Mouse (Mus musculus) lung, postnatal 0 days (tissue): ENCODE results near the gene Ttc24. TPM values are rescaled to one million over a fixed set of nuclear protein-coding genes. Genes with fewer than 3 reads are reported as not detected.

ENCODE experiments used
- ATAC-seq: fragments of 200-750 bp; cut with Nextera tagmentation; 2 replicates; pipeline ENCODE4 v1.8.0; 2017; ENCODE audit warnings: moderate library complexity
- DNase-seq: peaks from one replicate; pipeline ENCODE4 v3.0.0-alpha.2; 2016; ENCODE audit warnings: low spot score
- H3K27ac ChIP-seq: fragments of 300-500 bp; sonication (generic); 2 replicates; pipeline ENCODE4 v1.5.1; 2014; ENCODE audit warnings: antibody characterized with exemption, mild to moderate bottlenecking, low read length, mixed read lengths
- H3K27me3 ChIP-seq: fragments of 300-500 bp; sonication (generic); replicated peaks from 2 replicates; pipeline ENCODE4 v1.6.1; 2014; ENCODE audit warnings: low read length, mixed read lengths; ENCODE audit not compliant: insufficient read depth
- H3K36me3 ChIP-seq: fragments of 300-500 bp; sonication (generic); 2 replicates; pipeline ENCODE4 v1.6.1; 2014; ENCODE audit warnings: low read length, mixed read lengths; ENCODE audit not compliant: insufficient read depth
- H3K4me1 ChIP-seq: fragments of 300-500 bp; sonication (generic); 2 replicates; pipeline ENCODE4 v1.6.1; 2014; ENCODE audit warnings: antibody characterized with exemption, low read depth, low read length, mixed read lengths; ENCODE audit not compliant: insufficient read depth
- H3K4me2 ChIP-seq: fragments of 300-500 bp; sonication (generic); replicated peaks from 2 replicates; pipeline ENCODE4 v1.6.1; 2014; ENCODE audit warnings: low read depth, mild to moderate bottlenecking, low read length, moderate library complexity, mixed read lengths
- H3K4me3 ChIP-seq: fragments of 300-500 bp; sonication (generic); 2 replicates; pipeline ENCODE4 v1.5.1; 2014; ENCODE audit warnings: low read depth, low read length
- H3K9ac ChIP-seq: fragments of 300-500 bp; sonication (generic); replicated peaks from 2 replicates; pipeline ENCODE4 v1.6.1; 2014; ENCODE audit warnings: low read depth, mild to moderate bottlenecking
- H3K9me3 ChIP-seq: fragments of 300-500 bp; sonication (generic); 2 replicates; pipeline ENCODE4 v1.6.1; 2016; ENCODE audit warnings: low read length, mixed read lengths
- CTCF ChIP-seq: IDR thresholded peaks from 2 replicates; pipeline ENCODE4 v1.5.1; 2016; ENCODE audit warnings: antibody characterized with exemption, mild to moderate bottlenecking
- EP300 ChIP-seq: IDR thresholded peaks from 2 replicates; pipeline ENCODE4 v1.6.1; 2016; ENCODE audit warnings: antibody characterized with exemption, mild to moderate bottlenecking, control low read depth
- WGBS: fragments of 180-500 bp; shearing (Covaris S2); extraction: QIAGEN DNeasy Blood & Tissue Kit; methylation state at CpG from one replicate; pipeline ENCODE4 v1.1.7; 2014; 5-methylcytosine and 5-hydroxymethylcytosine counted together
- polyA plus RNA-seq: library from polyadenylated mRNA; unstranded; fragments of >200 nt; fragmentation: Nextera tagmentation; extraction: Ambion mirVana; gene quantifications from 2 replicates; pipeline ENCODE4 v1.2.1, GENCODE M21; 2015

The Ttc24 gene
- polyA plus RNA-seq, 1 experiment from 2014 or later: not detected

DNA sequence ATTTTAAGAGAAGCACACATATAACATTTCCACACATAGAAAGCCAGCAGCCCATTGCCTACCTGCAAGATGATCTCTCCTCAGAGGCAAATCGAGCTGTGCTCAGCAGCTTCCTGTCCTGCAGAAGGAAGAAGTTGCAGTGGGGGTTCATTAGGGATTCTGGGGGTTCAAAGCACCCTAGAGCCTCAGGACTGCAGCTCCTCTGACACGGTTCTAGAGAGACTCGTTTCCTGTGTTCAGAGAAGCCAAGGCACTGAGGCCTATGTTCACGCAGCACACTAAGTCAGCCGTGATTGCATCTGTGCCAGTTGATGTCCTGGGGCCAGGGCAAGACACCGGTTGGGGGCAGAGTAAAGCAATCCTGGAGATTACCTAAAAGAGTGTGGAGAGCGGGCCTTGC is 51.3 kb downstream of the Ttc24 start:
- WGBS: 53% methylated on average over 7 of the region's 7 CpGs
- H3K36me3 ChIP-seq: no peaks in the 10 kb centered on the region
- ATAC-seq: no peak
- no peak overlapping the region for H3K27ac ChIP-seq
- H3K4me1 ChIP-seq: peaks cover 18% of the 10 kb centered on the region
- no peak for DNase-seq
- peaks cover 38% of the 10 kb centered on the region for H3K27me3 ChIP-seq
- no peaks in the 10 kb centered on the region for H3K9me3 ChIP-seq
- H3K9ac ChIP-seq: no peak overlapping the region
- TF ChIP-seq CTCF: no peak
- H3K4me3 ChIP-seq: no peak overlapping the region
- no peak overlapping the region for H3K4me2 ChIP-seq

DNA sequence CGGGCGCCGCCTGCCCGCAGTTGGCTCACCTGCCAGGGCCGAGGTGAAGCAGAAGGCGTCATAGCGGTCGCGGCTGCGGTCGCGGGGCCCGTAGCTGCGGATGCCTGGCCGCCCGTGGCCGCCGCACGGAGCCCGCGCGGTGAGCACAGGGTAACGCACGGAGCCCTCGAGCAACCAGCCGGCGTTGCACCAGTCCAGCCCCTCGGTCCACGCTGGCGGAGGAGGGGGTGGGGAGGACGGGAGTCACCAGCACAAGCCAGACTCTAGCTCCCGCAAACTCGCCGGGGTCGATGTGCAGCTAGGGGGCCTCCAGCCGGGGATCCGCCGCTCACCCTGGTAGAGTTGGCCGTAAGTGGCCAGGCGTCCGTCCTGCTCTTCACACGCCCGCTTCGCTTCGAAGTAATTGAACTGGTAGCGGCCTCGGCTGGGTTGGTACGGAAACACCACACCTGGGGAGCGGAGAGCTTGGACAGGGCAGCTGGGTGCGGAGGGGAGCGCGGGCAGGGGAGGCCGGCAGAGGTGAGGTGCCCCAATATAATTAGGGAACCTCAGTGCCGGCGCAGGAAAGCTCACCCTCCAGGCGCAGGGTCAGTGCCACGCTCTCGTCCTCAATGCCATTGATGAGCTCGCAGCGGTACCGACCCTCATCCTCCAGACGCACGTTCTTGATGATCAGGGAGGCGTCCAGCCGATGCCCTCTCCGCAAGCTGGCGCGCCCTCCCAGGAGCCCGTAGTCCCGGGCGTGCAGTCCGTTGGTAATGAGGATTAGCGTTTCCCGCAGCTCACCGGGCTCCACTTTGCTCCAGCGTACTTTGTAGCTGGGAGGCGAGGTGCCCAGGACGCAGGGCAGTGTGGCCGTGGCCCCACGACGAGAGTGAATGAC is 54.7 kb downstream of the Ttc24 start:
- TF ChIP-seq CTCF: peak; percentile 12
- no peak for TF ChIP-seq EP300
- H3K36me3 ChIP-seq: no peaks in the 10 kb centered on the region
- no peaks in the 10 kb centered on the region for H3K9me3 ChIP-seq
- WGBS: 1% methylated on average over 79 of the region's 81 CpGs
- peak overlapping the region; percentile 47 for H3K4me3 ChIP-seq
- peak; percentile 65 for ATAC-seq
- H3K27me3 ChIP-seq: peaks cover 54% of the 10 kb centered on the region
- no peak overlapping the region for H3K27ac ChIP-seq
- H3K9ac ChIP-seq: no peak overlapping the region
- no peak for DNase-seq
- peak overlapping the region; percentile 86 for H3K4me2 ChIP-seq
- H3K4me1 ChIP-seq: peaks cover 14% of the 10 kb centered on the region

GRCm38 (mm10) chr3:88022322-88023191 is 55.5 kb downstream of the Ttc24 start:
- peak; percentile 95 for ATAC-seq
- no peak overlapping the region for H3K9ac ChIP-seq
- WGBS: 1% methylated on average over 63 of the region's 66 CpGs

More at GRCm38 (mm10) chr3:88022322-88023191, 55.5 kb downstream of the Ttc24 start:
- H3K36me3 ChIP-seq: no peaks in the 10 kb centered on the region
- peak overlapping the region; percentile 47 for H3K4me3 ChIP-seq
- peaks cover 14% of the 10 kb centered on the region for H3K4me1 ChIP-seq
- H3K27me3 ChIP-seq: peaks cover 52% of the 10 kb centered on the region
- TF ChIP-seq EP300 (no peak), CTCF (no peak)
- no peaks in the 10 kb centered on the region for H3K9me3 ChIP-seq
- H3K4me2 ChIP-seq: peak overlapping the region; percentile 86
- DNase-seq: peak; percentile 91
- no peak overlapping the region for H3K27ac ChIP-seq

Other genes starting within 250 kb of the Ttc24 start
- gene Sh2d2a, start 231.5 kb downstream of the Ttc24 start, polyA plus RNA-seq: 0.25 and 0.29 TPM in 2 replicates
- gene Prcc, start 192.7 kb downstream of the Ttc24 start, polyA plus RNA-seq: 9.7 and 9.8 TPM in 2 replicates
- gene Hdgf, start 172.0 kb downstream of the Ttc24 start, polyA plus RNA-seq: 186 and 199 TPM in 2 replicates
- 61.6 and 66.6 TPM in 2 replicates for gene Mrpl24, start 158.8 kb downstream of the Ttc24 start, polyA plus RNA-seq
- gene Isg20l2, start 148.0 kb downstream of the Ttc24 start, polyA plus RNA-seq: 22.5 and 24.9 TPM in 2 replicates
- gene Rrnad1, start 147.6 kb downstream of the Ttc24 start, polyA plus RNA-seq: 10.8 and 11.2 TPM in 2 replicates
- gene Crabp2, start 129.6 kb downstream of the Ttc24 start, polyA plus RNA-seq: 0.21 and 0.38 TPM in 2 replicates
- 22.2 and 30.7 TPM in 2 replicates for gene Nes, start 107.2 kb downstream of the Ttc24 start, polyA plus RNA-seq
- gene Bcan, start 78.1 kb downstream of the Ttc24 start, polyA plus RNA-seq: 0.33 and 0.56 TPM in 2 replicates
- gene Hapln2, start 50.7 kb downstream of the Ttc24 start, polyA plus RNA-seq: not detected in 2 replicates
- 8.0 and 10.8 TPM in 2 replicates for gene Gpatch4, start 35.2 kb downstream of the Ttc24 start, polyA plus RNA-seq
- 180 and 186 TPM in 2 replicates for gene Naxe, start 19.8 kb downstream of the Ttc24 start, polyA plus RNA-seq
- 0.92 and 1.6 TPM in 2 replicates for gene Iqgap3, start 3.7 kb upstream of the Ttc24 start, polyA plus RNA-seq
- gene Mef2d, start 64.1 kb upstream of the Ttc24 start, polyA plus RNA-seq: 14.4 and 15.4 TPM in 2 replicates
- gene Rhbg, start 176.4 kb upstream of the Ttc24 start, polyA plus RNA-seq: 3.9 and 4.9 TPM in 2 replicates
- gene Gm38392, start 208.9 kb upstream of the Ttc24 start, polyA plus RNA-seq: 1.8 and 2.0 TPM in 2 replicates
- 10.8 and 13.1 TPM in 2 replicates for gene Tsacc, start 218.7 kb upstream of the Ttc24 start, polyA plus RNA-seq
- gene Cct3, start 218.8 kb upstream of the Ttc24 start, polyA plus RNA-seq: 173 and 177 TPM in 2 replicates
- gene Glmp, start 246.7 kb upstream of the Ttc24 start, polyA plus RNA-seq: 273 and 278 TPM in 2 replicates